Mouse (Mus musculus) kidney, embryonic 16.5 days (tissue): ENCODE results near the gene Fam161a. TPM values are rescaled to one million over a fixed set of nuclear protein-coding genes. Genes with fewer than 3 reads are reported as not detected.
"Not testable (repeated sequence)": the region's sequence is repeated elsewhere in the genome, so short reads cannot be mapped to it uniquely, and the experiment has no call there.

Source experiments
- ATAC-seq: fragments of 200-750 bp; cut with Nextera tagmentation; 2 replicates; pipeline ENCODE4 v1.8.0; 2017; ENCODE audit warnings: moderate TSS enrichment; ENCODE audit not compliant: low FRiP score, low TSS enrichment
- H3K27ac ChIP-seq: fragments of 300-500 bp; sonication (generic); 2 replicates; pipeline ENCODE4 v1.5.1; 2014; ENCODE audit warnings: low read length
- H3K27me3 ChIP-seq: fragments of 300-500 bp; sonication (generic); 2 replicates; pipeline ENCODE4 v1.6.1; 2014; ENCODE audit warnings: low read length, control low read depth, mixed read lengths; ENCODE audit not compliant: insufficient read depth
- H3K36me3 ChIP-seq: fragments of 300-500 bp; sonication (generic); 2 replicates; pipeline ENCODE4 v1.6.1; 2014; ENCODE audit warnings: low read length, control low read depth, mixed read lengths; ENCODE audit not compliant: insufficient read depth
- H3K4me1 ChIP-seq: fragments of 300-500 bp; sonication (generic); 2 replicates; pipeline ENCODE4 v1.6.1; 2014; ENCODE audit warnings: low read length, control low read depth, mixed read lengths; ENCODE audit not compliant: insufficient read depth
- H3K4me2 ChIP-seq: fragments of 300-500 bp; sonication (generic); replicated peaks from 2 replicates; pipeline ENCODE4 v1.6.1; 2014; ENCODE audit warnings: low read depth, low read length
- H3K4me3 ChIP-seq: fragments of 300-500 bp; sonication (generic); 2 replicates; pipeline ENCODE4 v1.5.1; 2014; ENCODE audit warnings: mild to moderate bottlenecking, low read length
- H3K9ac ChIP-seq: fragments of 300-500 bp; sonication (generic); replicated peaks from 2 replicates; pipeline ENCODE4 v1.6.1; 2014; ENCODE audit warnings: low read length
- H3K9me3 ChIP-seq: fragments of 300-500 bp; sonication (generic); 2 replicates; pipeline ENCODE4 v1.6.1; 2016; ENCODE audit warnings: low read length, control low read depth
- WGBS: fragments of 180-500 bp; shearing (Covaris S2); extraction: QIAGEN DNeasy Blood & Tissue Kit; methylation state at CpG from one replicate; pipeline ENCODE4 v1.1.7; 2014; 5-methylcytosine and 5-hydroxymethylcytosine counted together
- polyA plus RNA-seq: library from polyadenylated mRNA; unstranded; fragments of >200 nt; fragmentation: Nextera tagmentation; extraction: Ambion mirVana; gene quantifications from 2 replicates; pipeline ENCODE4 v1.2.1, GENCODE M21; 2015

The Fam161a gene
- polyA plus RNA-seq, 1 experiment from 2014 or later: 3.4 TPM

- Histone ChIP-seq H3K4me2 (peak overlapping the region; percentile 81), H3K36me3 (no peaks in the 10 kb centered on the region), H3K9ac (peak overlapping the region; percentile 83), H3K9me3 (no peaks in the 10 kb centered on the region), H3K27ac (peak overlapping the region; percentile 86), H3K4me1 (peaks cover 5% of the 10 kb centered on the region; the same call in 1 of the 2 replicates), H3K27me3 (no peaks in the 10 kb centered on the region), H3K4me3 (peak overlapping the region; percentile 81)
- WGBS: under 1% methylated on average over 49 of the region's 49 CpGs
- peak; percentile 100 for ATAC-seq
These were observed 60.2 kb downstream of the Fam161a start for GRCm38 (mm10) chr11:23067395-23068136.

GRCm38 (mm10) chr11:23068201-23068600, 60.9 kb downstream of the Fam161a start:
- peak overlapping the region; percentile 83 for H3K9ac ChIP-seq
- 9% methylated on average over 10 of the region's 10 CpGs for WGBS
- H3K27ac ChIP-seq: peak overlapping the region; percentile 86; the same call in 1 of the 2 replicates
- peaks cover 5% of the 10 kb centered on the region; the same call in 1 of the 2 replicates for H3K4me1 ChIP-seq
- H3K9me3 ChIP-seq: no peaks in the 10 kb centered on the region
- ATAC-seq: no peak
- peak overlapping the region; percentile 81 for H3K4me3 ChIP-seq
- peak overlapping the region; percentile 81 for H3K4me2 ChIP-seq
- no peaks in the 10 kb centered on the region for H3K36me3 ChIP-seq
- H3K27me3 ChIP-seq: no peaks in the 10 kb centered on the region

- H3K4me3 ChIP-seq, ATAC-seq: not testable (repeated sequence)
These were observed 61.7 kb downstream of the Fam161a start for GRCm38 (mm10) chr11:23068986-23069385.

GRCm38 (mm10) chr11:23074841-23075240, 67.5 kb downstream of the Fam161a start:
- no peak overlapping the region for H3K27ac ChIP-seq
- no peak overlapping the region for H3K4me2 ChIP-seq
- no peaks in the 10 kb centered on the region for H3K9me3 ChIP-seq
- no peak overlapping the region for H3K4me3 ChIP-seq
- H3K36me3 ChIP-seq: no peaks in the 10 kb centered on the region
- no peaks in the 10 kb centered on the region for H3K4me1 ChIP-seq
- H3K27me3 ChIP-seq: no peaks in the 10 kb centered on the region
- WGBS: 76% methylated on average over 7 of the region's 7 CpGs
- no peak for ATAC-seq
- H3K9ac ChIP-seq: no peak overlapping the region

More at GRCm38 (mm10) chr11:23068986-23069385, 61.7 kb downstream of the Fam161a start:
- not testable (repeated sequence) for H3K9ac ChIP-seq, H3K27ac ChIP-seq, H3K9me3 ChIP-seq, H3K4me1 ChIP-seq, H3K4me2 ChIP-seq, H3K36me3 ChIP-seq, H3K27me3 ChIP-seq
- WGBS: 90% methylated on average over 9 of the region's 9 CpGs

GRCm38 (mm10) chr11:23078541-23078940, 71.2 kb downstream of the Fam161a start:
- no peak overlapping the region for H3K4me3 ChIP-seq
- no peak for ATAC-seq
- no peaks in the 10 kb centered on the region for H3K36me3 ChIP-seq
- WGBS: 88% methylated on average over 1 of the region's 1 CpGs
- H3K9ac ChIP-seq: no peak overlapping the region
- no peak overlapping the region for H3K4me2 ChIP-seq
- no peaks in the 10 kb centered on the region for H3K9me3 ChIP-seq
- no peak overlapping the region for H3K27ac ChIP-seq
- no peaks in the 10 kb centered on the region for H3K27me3 ChIP-seq
- peaks cover 10% of the 10 kb centered on the region for H3K4me1 ChIP-seq

Other genes starting within 250 kb of the Fam161a start
- gene B3gnt2, start 146.6 kb upstream of the Fam161a start, polyA plus RNA-seq: 8.2 and 13.2 TPM in 2 replicates
- gene Zrsr1, start 35.5 kb upstream of the Fam161a start, polyA plus RNA-seq: 3.7 and 3.8 TPM in 2 replicates
- 24.4 and 24.7 TPM in 2 replicates for gene Gm28048, start 25.4 kb upstream of the Fam161a start, polyA plus RNA-seq
- 371 and 385 TPM in 2 replicates for gene Commd1, start 25.1 kb upstream of the Fam161a start, polyA plus RNA-seq
- 300 and 303 TPM in 2 replicates for gene Cct4, start 17.0 kb upstream of the Fam161a start, polyA plus RNA-seq
- gene Xpo1, start 248.5 kb downstream of the Fam161a start, polyA plus RNA-seq: 95.1 and 96.8 TPM in 2 replicates